Mouse (Mus musculus) midbrain, postnatal 0 days (tissue): ENCODE results near the gene Msantd2. TPM values are rescaled to one million over a fixed set of nuclear protein-coding genes. Genes with fewer than 3 reads are reported as not detected.
A peak's percentile ranks its signal among the peaks of the same experiment; 100 is the strongest.

Experiments
- ATAC-seq: fragments of 200-750 bp; cut with Nextera tagmentation; 2 replicates; pipeline ENCODE4 v1.8.0; 2017; ENCODE audit warnings: moderate number of reproducible peaks, mild to moderate bottlenecking, moderate TSS enrichment, moderate library complexity; ENCODE audit not compliant: low FRiP score
- DNase-seq: peaks from one replicate; pipeline ENCODE4 v3.0.0-alpha.2; 2015; ENCODE audit warnings: low spot score
- H3K27ac ChIP-seq: fragments of 300-500 bp; sonication (generic); 2 replicates; pipeline ENCODE4 v1.5.1; 2014; ENCODE audit warnings: low read depth, mild to moderate bottlenecking, low read length, mixed read lengths
- H3K27me3 ChIP-seq: fragments of 300-500 bp; sonication (generic); 2 replicates; pipeline ENCODE4 v1.6.1; 2014; ENCODE audit warnings: low read length, control low read depth, mixed read lengths; ENCODE audit not compliant: insufficient read depth
- H3K36me3 ChIP-seq: fragments of 300-500 bp; sonication (generic); 2 replicates; pipeline ENCODE4 v1.6.1; 2014; ENCODE audit warnings: low read length, control low read depth, mixed read lengths; ENCODE audit not compliant: insufficient read depth
- H3K4me1 ChIP-seq: fragments of 300-500 bp; sonication (generic); 2 replicates; pipeline ENCODE4 v1.6.1; 2014; ENCODE audit warnings: mild to moderate bottlenecking, control low read depth, antibody characterized with exemption, low read length, mixed read lengths; ENCODE audit not compliant: insufficient read depth
- H3K4me2 ChIP-seq: fragments of 300-500 bp; sonication (generic); 2 replicates; pipeline ENCODE4 v1.6.1; 2014; ENCODE audit warnings: low read depth, mild to moderate bottlenecking, low read length, mixed read lengths; ENCODE audit not compliant: poor library complexity, severe bottlenecking
- H3K4me3 ChIP-seq: fragments of 300-500 bp; sonication (generic); 2 replicates; pipeline ENCODE4 v1.5.1; 2014; ENCODE audit warnings: low read depth, mild to moderate bottlenecking, low read length, moderate library complexity
- H3K9ac ChIP-seq: fragments of 300-500 bp; sonication (generic); replicated peaks from 2 replicates; pipeline ENCODE4 v1.6.1; 2014; ENCODE audit warnings: mild to moderate bottlenecking, low read length, moderate library complexity, mixed read lengths; ENCODE audit not compliant: poor library complexity, severe bottlenecking
- H3K9me3 ChIP-seq: fragments of 300-500 bp; sonication (generic); 2 replicates; pipeline ENCODE4 v1.6.1; 2016; ENCODE audit warnings: low read length, control low read depth
- CTCF ChIP-seq: IDR thresholded peaks from 2 replicates; pipeline ENCODE4 v1.5.1; 2016; ENCODE audit warnings: antibody characterized with exemption, mild to moderate bottlenecking
- WGBS: fragments of 180-500 bp; shearing (Covaris S2); extraction: QIAGEN DNeasy Blood & Tissue Kit; methylation state at CpG from one replicate; pipeline ENCODE4 v1.1.7; 2014; 5-methylcytosine and 5-hydroxymethylcytosine counted together
- polyA plus RNA-seq: library from polyadenylated mRNA; unstranded; fragments of >200 nt; fragmentation: Nextera tagmentation; extraction: Ambion mirVana; gene quantifications from 2 replicates; pipeline ENCODE4 v1.2.1, GENCODE M21; 2015
- total RNA-seq: library from RNA; depleted of rRNA; stranded (reverse); fragments of >200 nt; gene quantifications from 2 replicates; pipeline ENCODE4 v1.2.3, GENCODE M21; 2014; rRNA removed

Gene Msantd2
- total RNA-seq (37.0 and 55.1 TPM in 2 replicates), polyA plus RNA-seq (20.5 and 21.1 TPM in 2 replicates)

GRCm38 (mm10) chr9:37488611-37489396 lies at the start of gene Msantd2:
Msantd2 (plus strand) TSS chr9:37489319.
- H3K36me3 ChIP-seq = no peaks in the 10 kb centered on the region
- peak within 1 kb of the TSS; percentile 90 for H3K4me2 ChIP-seq
- H3K4me3 ChIP-seq = peak within 1 kb of the TSS; percentile 98
- ATAC-seq = peak; percentile 99
- no peak for TF ChIP-seq CTCF
- no peaks in the 10 kb centered on the region for H3K9me3 ChIP-seq
- H3K4me1 ChIP-seq = peaks cover 7% of the 10 kb centered on the region; the same call in 1 of the 2 replicates
- peak within 1 kb of the TSS; percentile 99 for H3K27ac ChIP-seq
- DNase-seq = peak; percentile 84
- H3K27me3 ChIP-seq = no peaks in the 10 kb centered on the region
- H3K9ac ChIP-seq = peak within 1 kb of the TSS; percentile 94
- 0% methylated on average over 37 of the region's 44 CpGs for WGBS

- DNase-seq (no peak), ATAC-seq (no peak)
- no peak overlapping the region for H3K4me2 ChIP-seq
- 4% methylated on average over 5 of the region's 5 CpGs for WGBS
- no peak overlapping the region for H3K27ac ChIP-seq
- no peaks in the 10 kb centered on the region for H3K4me1 ChIP-seq
- no peaks in the 10 kb centered on the region for H3K9me3 ChIP-seq
- H3K9ac ChIP-seq = no peak overlapping the region
- H3K27me3 ChIP-seq = peaks cover 10% of the 10 kb centered on the region; the same call in 1 of the 2 replicates
- H3K36me3 ChIP-seq = no peaks in the 10 kb centered on the region
- no peak for TF ChIP-seq CTCF
- no peak overlapping the region for H3K4me3 ChIP-seq
Observed at GRCm38 (mm10) chr9:37452401-37452800, 36.7 kb upstream of the Msantd2 start.

- Histone ChIP-seq H3K4me3 (no peak overlapping the region), H3K4me2 (no peak overlapping the region), H3K36me3 (no peaks in the 10 kb centered on the region), H3K9me3 (no peaks in the 10 kb centered on the region), H3K4me1 (no peaks in the 10 kb centered on the region), H3K27ac (no peak overlapping the region), H3K9ac (no peak overlapping the region), H3K27me3 (peaks cover 14% of the 10 kb centered on the region)
- DNase-seq (no peak), ATAC-seq (no peak)
- TF ChIP-seq CTCF = no peak
- 35% methylated on average over 4 of the region's 4 CpGs for WGBS
Observed at GRCm38 (mm10) chr9:37453328-37453727, 35.8 kb upstream of the Msantd2 start.

GRCm38 (mm10) chr9:37454011-37454492 lies 35.1 kb upstream of the Msantd2 start:
- Histone ChIP-seq H3K36me3 (no peaks in the 10 kb centered on the region), H3K27ac (no peak overlapping the region), H3K4me2 (no peak overlapping the region), H3K4me3 (no peak overlapping the region), H3K9ac (no peak overlapping the region), H3K27me3 (peaks cover 20% of the 10 kb centered on the region), H3K4me1 (no peaks in the 10 kb centered on the region), H3K9me3 (no peaks in the 10 kb centered on the region)
- no peak for TF ChIP-seq CTCF
- DNase-seq (no peak), ATAC-seq (no peak)
- 15% methylated on average over 6 of the region's 6 CpGs for WGBS

GRCm38 (mm10) chr9:37454991-37455390 lies 34.1 kb upstream of the Msantd2 start:
- Histone ChIP-seq H3K4me1 (peaks cover 9% of the 10 kb centered on the region; the same call in 1 of the 2 replicates), H3K9me3 (no peaks in the 10 kb centered on the region), H3K36me3 (no peaks in the 10 kb centered on the region), H3K4me2 (no peak overlapping the region), H3K27me3 (peaks cover 20% of the 10 kb centered on the region), H3K27ac (no peak overlapping the region), H3K9ac (no peak overlapping the region), H3K4me3 (no peak overlapping the region)
- TF ChIP-seq CTCF = no peak
- DNase-seq (no peak), ATAC-seq (no peak)
- 12% methylated on average over 3 of the region's 3 CpGs for WGBS

- WGBS = 8% methylated on average over 8 of the region's 8 CpGs
- peak overlapping the region; percentile 39; the same call in 1 of the 2 replicates for H3K4me3 ChIP-seq
Observed at GRCm38 (mm10) chr9:37455868-37456267, 33.3 kb upstream of the Msantd2 start.

More at GRCm38 (mm10) chr9:37455868-37456267, 33.3 kb upstream of the Msantd2 start:
- H3K9me3 ChIP-seq = no peaks in the 10 kb centered on the region
- DNase-seq (no peak), ATAC-seq (no peak)
- peaks cover 9% of the 10 kb centered on the region; the same call in 1 of the 2 replicates for H3K4me1 ChIP-seq
- TF ChIP-seq CTCF = no peak
- H3K4me2 ChIP-seq = peak overlapping the region; percentile 71
- peaks cover 20% of the 10 kb centered on the region for H3K27me3 ChIP-seq
- no peak overlapping the region for H3K9ac ChIP-seq
- no peak overlapping the region for H3K27ac ChIP-seq
- no peaks in the 10 kb centered on the region for H3K36me3 ChIP-seq
